Mouse (Mus musculus) urinary bladder, postnatal 10 days (tissue): ENCODE results near the gene Hscb.
A peak's percentile ranks its signal among the peaks of the same experiment; 100 is the strongest.

Experiments
- DNase-seq: peaks from one replicate; pipeline ENCODE4 v3.0.0; 2022; ENCODE audit warnings: low spot score

Hscb gene

DNA sequence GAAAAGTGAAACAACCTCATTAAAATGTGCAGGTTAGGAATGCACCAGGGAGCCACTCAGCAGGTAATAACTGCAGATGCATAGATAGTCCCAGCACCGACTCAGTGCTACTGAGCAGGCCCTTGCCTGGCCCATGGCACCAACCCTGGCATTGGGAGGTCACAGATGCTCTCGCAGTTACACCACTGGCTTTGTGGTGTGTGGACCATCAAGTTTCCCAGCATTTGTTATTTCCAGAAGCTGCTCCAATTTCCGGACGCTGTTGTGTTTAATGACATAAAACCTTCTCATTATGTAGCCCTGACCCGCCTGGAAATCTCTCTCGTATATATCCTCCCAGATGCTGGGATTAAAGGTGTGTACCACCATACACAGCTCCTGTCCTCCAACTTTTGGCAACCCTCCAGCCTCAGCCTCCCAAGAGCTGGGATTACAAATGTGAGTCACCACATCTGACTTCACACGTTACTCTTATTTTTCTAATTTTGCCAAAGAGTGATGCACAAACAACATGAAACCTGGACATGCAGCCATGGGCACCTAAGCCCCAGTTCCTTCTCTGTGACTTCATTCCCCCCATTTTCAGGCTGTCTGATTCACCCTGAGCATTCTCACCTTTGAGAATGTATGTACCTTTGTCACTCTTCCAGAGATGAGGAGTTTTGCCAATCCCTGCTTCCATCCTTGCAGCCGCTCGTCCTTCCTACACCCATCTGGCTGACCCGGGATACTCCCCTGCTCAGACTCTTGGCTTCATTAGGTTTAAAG lies 58.6 kb downstream of the Hscb start:
- no peak for DNase-seq

DNA sequence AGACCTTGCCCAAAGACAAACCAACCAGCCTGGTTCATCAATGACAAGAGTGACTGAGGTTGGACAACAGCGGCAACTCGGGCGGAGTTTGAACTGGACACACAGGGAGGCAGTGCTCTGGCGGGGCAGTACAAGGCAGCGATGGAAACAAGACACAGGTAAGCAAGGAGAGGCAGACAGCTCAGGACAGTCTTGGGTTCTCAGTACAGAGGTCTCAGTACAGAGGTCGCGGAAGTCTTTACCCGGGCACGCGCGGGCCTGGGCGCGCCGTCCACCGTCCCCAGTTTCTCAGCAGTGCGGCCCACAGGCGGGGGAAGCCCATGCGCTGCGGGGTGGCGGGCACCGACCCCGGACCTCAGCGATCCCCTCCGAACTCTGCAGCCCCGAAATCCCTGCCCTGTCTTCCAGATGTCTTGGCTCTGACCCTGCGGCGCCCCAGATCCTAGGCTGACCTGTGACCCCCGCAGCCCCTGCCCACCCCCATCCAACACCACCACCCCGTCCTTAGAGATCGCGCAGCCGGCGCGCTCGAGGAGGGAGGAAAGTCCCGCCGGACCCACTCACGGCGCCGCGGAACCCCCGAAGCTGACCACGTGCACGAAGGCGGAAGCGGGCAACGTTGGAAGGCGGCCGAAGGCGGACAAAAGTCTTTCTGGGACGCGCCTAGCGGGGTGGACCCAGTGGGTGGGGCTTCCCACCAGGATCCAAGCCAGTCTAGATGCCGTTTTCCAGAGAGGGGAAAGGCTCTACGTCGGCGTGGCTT lies 59.4 kb downstream of the Hscb start, which contains the start of gene Pus1:
Gene Pus1 (minus strand): TSS at position 662 of the 763 bp plus-strand sequence.
- DNase-seq = peak; percentile 83

DNA sequence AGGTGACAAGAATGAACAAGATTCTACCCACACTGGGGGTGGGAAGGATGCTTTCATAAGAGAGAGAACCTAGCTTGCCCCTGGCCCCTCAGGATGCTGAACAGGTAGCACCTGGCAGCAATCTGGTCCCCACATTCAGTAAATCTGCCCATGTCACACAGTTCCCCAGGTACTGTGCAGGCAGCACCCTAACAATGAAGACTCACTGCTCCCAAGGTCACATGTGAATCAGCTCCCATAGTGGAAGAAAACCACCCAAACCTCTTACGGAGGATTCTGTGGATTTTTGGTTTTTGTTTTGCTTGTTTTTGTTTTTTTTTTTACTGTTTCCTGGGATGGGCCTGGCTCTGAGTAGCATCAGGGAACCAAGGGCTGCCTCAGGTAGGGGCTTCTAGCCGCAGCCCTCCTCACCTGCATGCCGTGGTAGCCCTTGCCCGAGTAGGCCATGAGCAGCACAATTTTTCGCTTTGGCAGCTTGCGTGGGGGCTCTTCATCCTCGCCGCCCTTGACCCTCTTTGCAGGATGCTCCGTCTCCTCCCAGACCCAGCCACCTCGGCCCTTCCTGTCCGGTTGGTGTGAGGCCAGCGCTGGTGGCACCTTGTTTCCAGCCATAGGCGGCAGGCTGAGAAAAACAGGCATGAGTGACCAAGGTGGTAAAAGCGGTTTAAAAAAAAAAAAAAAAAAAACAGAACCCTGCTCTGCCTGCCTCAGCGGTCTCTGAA lies 60.1 kb downstream of the Hscb start:
- DNase-seq = no peak
